Mouse (Mus musculus) liver, postnatal 0 days (tissue): ENCODE data around the gene Insyn1.

Experiments
- CTCF ChIP-seq: sonication (generic); IDR thresholded peaks from 2 replicates; pipeline ENCODE4 v1.5.1; 2016; ENCODE audit warnings: antibody characterized with exemption, low read depth
- EP300 ChIP-seq: IDR thresholded peaks from 2 replicates; pipeline ENCODE4 v1.6.1; 2016; ENCODE audit warnings: antibody characterized with exemption, low read depth, mild to moderate bottlenecking

- TF ChIP-seq CTCF (no peak), EP300 (no peak)
Observed at GRCm38 (mm10) chr9:58446829-58447228, 41.6 kb upstream of the Insyn1 start.
